Mouse (Mus musculus) midbrain, embryonic 10.5 days (tissue): ENCODE measurements around the gene Epha3. TPM values are rescaled to one million over a fixed set of nuclear protein-coding genes. Genes with fewer than 3 reads are reported as not detected.

ENCODE experiments used
- DNase-seq: peaks from one replicate; pipeline ENCODE4 v3.0.0-alpha.2; 2017; ENCODE audit warnings: low spot score
- H3K27ac ChIP-seq: fragments of 300-500 bp; sonication (generic); replicated peaks from 2 replicates; pipeline ENCODE4 v1.5.1; 2016; ENCODE audit warnings: mild to moderate bottlenecking
- H3K27me3 ChIP-seq: fragments of 300-500 bp; sonication (generic); 2 replicates; pipeline ENCODE4 v1.6.1; 2016; ENCODE audit warnings: low read depth, mild to moderate bottlenecking; ENCODE audit not compliant: poor library complexity, severe bottlenecking
- H3K36me3 ChIP-seq: fragments of 300-500 bp; sonication (generic); 2 replicates; pipeline ENCODE4 v1.6.1; 2016; ENCODE audit warnings: mild to moderate bottlenecking, moderate library complexity
- H3K4me1 ChIP-seq: fragments of 300-500 bp; sonication (generic); 2 replicates; pipeline ENCODE4 v1.6.1; 2016
- H3K4me3 ChIP-seq: fragments of 300-500 bp; sonication (generic); 2 replicates; pipeline ENCODE4 v1.5.1; 2016; ENCODE audit warnings: mild to moderate bottlenecking, moderate library complexity
- H3K9me3 ChIP-seq: fragments of 300-500 bp; sonication (generic); replicated peaks from 2 replicates; pipeline ENCODE4 v1.6.1; 2016; ENCODE audit warnings: mild to moderate bottlenecking
- WGBS: fragments of 180-500 bp; shearing (Covaris S2); methylation state at CpG from one replicate; pipeline ENCODE4 v1.1.7; 2016; 5-methylcytosine and 5-hydroxymethylcytosine counted together
- polyA plus RNA-seq: library from polyadenylated mRNA; unstranded; fragments of >200 nt; fragmentation: Nextera tagmentation; extraction: Ambion mirVana; gene quantifications from 2 replicates; pipeline ENCODE4 v1.2.1, GENCODE M21; 2016

Gene Epha3
- polyA plus RNA-seq, 1 experiment from 2014 or later: 26.7 TPM

DNA sequence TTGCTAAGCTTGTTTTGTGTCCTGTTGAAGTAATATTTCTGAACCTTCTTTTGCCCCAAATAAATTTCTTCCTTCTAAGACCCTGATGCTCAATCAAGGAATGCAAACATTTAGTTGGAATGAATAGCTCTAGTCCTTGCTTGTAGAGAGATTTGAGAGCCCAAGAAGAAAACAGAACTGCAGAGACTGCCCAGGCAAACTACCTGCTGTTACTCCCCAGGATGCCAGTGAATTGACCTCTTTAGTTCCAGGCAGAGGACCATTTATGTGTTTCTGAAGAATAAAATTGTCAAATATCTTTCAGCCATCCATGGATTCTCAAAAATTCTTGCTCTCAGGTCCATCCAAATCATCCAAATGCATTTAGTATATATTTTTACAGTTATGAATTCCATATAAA, 238.7 kb downstream of the Epha3 start:
- Histone ChIP-seq H3K4me1 (peaks cover 4% of the 10 kb centered on the region; the same call in 1 of the 2 replicates), H3K9me3 (no peaks in the 10 kb centered on the region), H3K27ac (no peak overlapping the region), H3K4me3 (no peak overlapping the region), H3K36me3 (no peaks in the 10 kb centered on the region), H3K27me3 (no peaks in the 10 kb centered on the region)
- no peak for DNase-seq

DNA sequence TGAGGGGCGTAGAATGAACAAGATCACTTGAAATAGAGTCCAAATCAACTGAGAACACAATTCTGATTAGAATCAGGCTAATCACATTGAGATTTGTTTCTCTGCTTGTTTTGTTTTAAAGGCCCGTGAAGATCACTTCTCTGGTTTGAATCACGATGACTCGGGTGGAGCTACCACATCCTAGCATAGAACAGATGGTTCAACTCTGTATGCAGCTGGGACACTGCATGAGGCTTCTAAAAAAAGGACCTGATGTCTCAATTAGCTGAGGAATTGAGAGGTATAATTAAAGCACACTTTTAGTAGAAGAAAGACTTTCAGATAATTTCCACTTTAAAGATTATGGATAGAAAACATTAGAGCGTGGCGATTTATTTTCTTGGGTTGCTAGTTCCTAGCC, 242.1 kb downstream of the Epha3 start:
- H3K36me3 ChIP-seq: no peaks in the 10 kb centered on the region
- H3K4me3 ChIP-seq: no peak overlapping the region
- peaks cover 4% of the 10 kb centered on the region; the same call in 1 of the 2 replicates for H3K4me1 ChIP-seq
- 84% methylated on average over 6 of the region's 6 CpGs for WGBS
- no peak overlapping the region for H3K27ac ChIP-seq
- H3K9me3 ChIP-seq: no peaks in the 10 kb centered on the region
- DNase-seq: no peak
- H3K27me3 ChIP-seq: no peaks in the 10 kb centered on the region

DNA sequence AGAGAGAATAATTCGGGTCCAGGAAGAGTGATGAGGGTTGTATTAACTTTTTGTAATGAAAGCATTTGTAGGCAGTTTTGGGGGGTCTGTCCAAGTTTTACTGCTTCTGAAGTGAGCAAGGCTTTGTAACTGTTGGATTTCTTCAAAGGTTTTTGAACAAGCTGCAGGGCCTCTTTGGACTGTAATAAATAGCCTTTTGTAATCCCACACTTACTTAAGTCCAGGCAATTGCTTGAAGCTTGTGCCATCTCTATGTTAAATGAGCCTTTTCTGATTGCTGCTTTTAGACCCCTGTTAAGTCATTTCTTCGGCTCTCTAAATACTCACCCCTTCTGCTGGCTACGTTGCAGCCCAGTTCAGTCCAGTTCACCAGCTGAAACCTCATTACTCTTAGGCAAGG, 248.6 kb downstream of the Epha3 start:
- H3K4me1 ChIP-seq: no peaks in the 10 kb centered on the region
- no peak overlapping the region for H3K27ac ChIP-seq
- no peak overlapping the region for H3K4me3 ChIP-seq
- DNase-seq: no peak
- H3K36me3 ChIP-seq: no peaks in the 10 kb centered on the region
- H3K27me3 ChIP-seq: no peaks in the 10 kb centered on the region
- no peaks in the 10 kb centered on the region for H3K9me3 ChIP-seq
- 58% methylated on average over 3 of the region's 3 CpGs for WGBS

DNA sequence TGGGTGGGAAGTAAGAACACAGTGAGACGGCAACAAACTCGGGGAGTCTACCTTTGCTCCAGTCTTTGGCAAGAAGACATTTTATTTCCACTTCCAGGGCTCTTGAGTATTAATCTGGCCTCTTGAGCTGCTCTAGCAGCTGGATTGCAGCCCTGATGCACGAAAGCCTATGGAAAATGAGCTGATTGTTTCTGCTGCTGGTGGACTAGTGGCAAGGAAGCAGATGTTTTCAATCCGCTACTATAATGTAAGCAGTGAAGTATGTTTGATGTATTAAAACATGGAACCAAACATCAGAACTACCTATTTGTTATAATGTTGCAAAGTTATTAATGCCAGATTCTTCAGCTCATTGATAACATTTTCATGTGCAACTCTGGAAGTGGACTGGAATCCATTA, 251.0 kb downstream of the Epha3 start:
- DNase-seq: no peak
- Histone ChIP-seq H3K36me3 (no peaks in the 10 kb centered on the region), H3K9me3 (no peaks in the 10 kb centered on the region), H3K4me3 (no peak overlapping the region), H3K27me3 (no peaks in the 10 kb centered on the region), H3K4me1 (no peaks in the 10 kb centered on the region), H3K27ac (no peak overlapping the region)
- 86% methylated on average over 4 of the region's 4 CpGs for WGBS

DNA sequence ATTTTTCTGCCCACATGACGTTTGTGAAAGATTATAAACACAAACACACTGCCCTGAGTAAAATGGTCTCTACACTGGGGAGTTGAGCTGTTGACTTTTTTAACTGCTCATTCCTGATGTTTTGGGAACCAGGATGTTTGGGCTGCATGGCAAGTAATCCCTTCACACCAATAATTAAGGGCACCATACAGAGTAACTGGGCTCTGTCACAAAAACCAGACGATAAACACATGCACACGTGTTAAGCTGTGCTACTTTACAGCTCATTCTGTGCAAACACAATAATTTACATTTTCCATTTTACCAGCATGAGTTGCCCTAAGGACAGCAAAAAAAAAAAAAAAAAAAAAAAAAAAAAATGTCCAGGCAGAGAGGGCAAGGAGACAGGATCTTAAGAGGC, 263.7 kb downstream of the Epha3 start:
- H3K36me3 ChIP-seq: no peaks in the 10 kb centered on the region
- no peak overlapping the region for H3K27ac ChIP-seq
- H3K4me3 ChIP-seq: no peak overlapping the region
- no peaks in the 10 kb centered on the region for H3K27me3 ChIP-seq
- WGBS: 53% methylated on average over 3 of the region's 3 CpGs
- no peaks in the 10 kb centered on the region for H3K4me1 ChIP-seq
- no peak for DNase-seq
- H3K9me3 ChIP-seq: no peaks in the 10 kb centered on the region

DNA sequence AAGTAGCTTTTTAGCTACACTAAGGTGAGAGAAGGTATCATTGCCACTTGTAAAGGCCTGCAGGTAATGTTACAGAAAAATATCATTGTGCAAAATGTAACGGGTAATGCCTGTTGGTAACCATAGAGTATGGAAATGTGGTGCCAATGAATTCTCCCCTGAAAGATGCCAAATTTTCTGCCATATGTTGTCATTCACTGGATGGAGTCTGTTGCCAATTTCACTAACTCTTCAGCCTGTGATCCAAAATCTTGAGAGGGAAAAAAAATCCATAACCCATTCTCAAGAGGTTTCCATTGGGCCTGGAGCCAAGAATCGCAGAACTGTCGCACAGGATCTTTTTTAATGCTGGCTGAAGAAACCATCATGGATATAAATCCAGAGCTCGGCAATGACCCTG, 269.3 kb downstream of the Epha3 start:
- H3K4me1 ChIP-seq: no peaks in the 10 kb centered on the region
- no peak overlapping the region for H3K4me3 ChIP-seq
- no peaks in the 10 kb centered on the region for H3K9me3 ChIP-seq
- no peaks in the 10 kb centered on the region for H3K27me3 ChIP-seq
- 92% methylated on average over 4 of the region's 4 CpGs for WGBS
- DNase-seq: no peak
- no peaks in the 10 kb centered on the region for H3K36me3 ChIP-seq
- no peak overlapping the region for H3K27ac ChIP-seq

DNA sequence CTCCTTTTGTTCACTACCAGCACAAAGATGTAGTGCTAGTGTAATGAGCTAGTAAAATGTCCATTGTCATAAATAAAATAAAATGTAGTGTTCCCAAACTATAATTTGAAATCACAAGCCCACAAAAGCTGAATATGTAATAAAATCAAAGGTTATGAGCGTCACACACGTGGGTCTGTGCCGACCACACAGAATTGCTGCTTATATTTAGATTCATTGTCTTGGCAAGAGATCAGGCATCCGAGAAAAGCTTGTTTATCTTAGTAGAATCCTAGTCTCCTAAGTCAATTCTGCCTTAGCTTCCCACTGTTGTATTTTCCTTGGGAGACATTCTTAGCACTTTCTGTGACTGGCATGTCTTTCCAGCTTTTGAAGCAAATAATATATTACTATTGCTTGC, 294.2 kb downstream of the Epha3 start:
- Histone ChIP-seq H3K4me1 (no peaks in the 10 kb centered on the region), H3K4me3 (no peak overlapping the region), H3K27me3 (no peaks in the 10 kb centered on the region), H3K9me3 (no peaks in the 10 kb centered on the region), H3K36me3 (no peaks in the 10 kb centered on the region), H3K27ac (no peak overlapping the region)
- no peak for DNase-seq
- 72% methylated on average over 4 of the region's 4 CpGs for WGBS

DNA sequence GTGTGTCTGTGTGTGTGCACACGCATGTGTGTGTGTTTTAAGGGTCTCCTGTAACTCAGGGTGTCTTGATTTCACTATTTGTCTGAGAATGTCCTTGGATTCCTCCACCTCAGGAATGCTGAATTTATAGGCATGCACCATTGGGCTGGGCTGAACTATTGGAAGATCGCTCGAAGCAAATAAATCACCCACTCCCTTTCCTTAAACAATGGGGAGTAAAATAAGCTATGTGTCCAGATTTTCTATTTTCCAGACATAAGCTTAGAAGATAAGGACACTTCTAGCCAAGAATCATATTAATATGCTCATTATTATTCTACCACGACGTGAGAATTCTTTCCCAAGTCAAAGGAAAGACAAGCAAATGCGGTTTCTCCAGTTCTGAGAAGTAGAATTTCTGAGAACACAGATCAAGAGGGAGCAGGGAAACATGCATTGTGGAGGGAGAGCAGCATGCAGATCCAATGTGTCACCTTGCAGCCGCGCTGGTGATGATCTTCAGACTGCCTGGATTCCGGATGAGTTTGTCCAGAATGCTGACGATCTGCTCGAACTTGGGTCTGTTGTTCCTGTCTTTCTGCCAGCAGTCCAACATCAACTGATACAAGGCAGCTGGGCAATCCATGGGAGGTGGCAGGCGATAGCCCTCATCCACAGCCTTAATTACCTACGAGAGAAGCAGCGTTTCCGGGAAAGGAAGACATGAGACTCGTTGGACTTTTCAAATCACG, 297.7 kb downstream of the Epha3 start:
- Histone ChIP-seq H3K9me3 (no peaks in the 10 kb centered on the region), H3K27ac (no peak overlapping the region), H3K4me1 (no peaks in the 10 kb centered on the region), H3K27me3 (no peaks in the 10 kb centered on the region), H3K4me3 (no peak overlapping the region), H3K36me3 (no peaks in the 10 kb centered on the region)
- WGBS: 92% methylated on average over 17 of the region's 17 CpGs
- DNase-seq: no peak

DNA sequence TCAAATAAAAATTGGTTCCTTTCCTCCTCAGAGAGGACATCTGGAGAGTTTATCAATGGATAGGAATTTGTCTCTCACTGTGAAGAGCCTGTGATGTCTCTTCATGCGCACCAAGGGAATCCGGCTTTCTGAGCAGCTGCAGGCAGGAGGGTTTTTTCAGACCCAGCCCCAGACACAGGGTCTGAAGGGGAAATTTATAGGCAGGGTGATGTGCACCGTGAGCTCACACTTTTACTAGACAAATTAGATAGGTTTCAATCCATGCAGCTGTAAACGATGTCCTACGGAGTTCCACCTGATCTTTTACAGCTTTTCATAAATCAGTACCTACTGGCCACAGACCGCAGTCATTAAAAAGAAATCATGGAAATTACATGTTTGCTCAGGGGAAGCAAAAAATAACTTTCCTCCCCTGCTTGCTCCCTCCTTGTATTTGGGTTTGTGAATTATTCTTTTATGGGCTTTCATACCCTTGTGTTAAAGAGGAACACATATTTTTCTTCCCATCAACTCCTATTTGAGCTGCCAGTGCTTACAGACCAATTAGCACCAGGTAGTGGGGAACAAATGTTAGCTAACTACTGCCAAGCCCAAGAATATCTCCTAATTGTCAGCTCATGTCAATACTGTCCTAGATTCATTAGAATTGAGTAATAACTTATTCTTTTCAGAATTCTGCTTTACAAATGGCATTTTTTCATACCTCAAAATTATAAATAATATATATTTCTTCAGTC, 307.4 kb downstream of the Epha3 start:
- Histone ChIP-seq H3K9me3 (no peaks in the 10 kb centered on the region), H3K27ac (no peak overlapping the region), H3K4me3 (no peak overlapping the region), H3K36me3 (no peaks in the 10 kb centered on the region), H3K27me3 (no peaks in the 10 kb centered on the region), H3K4me1 (no peaks in the 10 kb centered on the region; the same call in 1 of the 2 replicates)
- no peak for DNase-seq
- WGBS: 62% methylated on average over 6 of the region's 6 CpGs

DNA sequence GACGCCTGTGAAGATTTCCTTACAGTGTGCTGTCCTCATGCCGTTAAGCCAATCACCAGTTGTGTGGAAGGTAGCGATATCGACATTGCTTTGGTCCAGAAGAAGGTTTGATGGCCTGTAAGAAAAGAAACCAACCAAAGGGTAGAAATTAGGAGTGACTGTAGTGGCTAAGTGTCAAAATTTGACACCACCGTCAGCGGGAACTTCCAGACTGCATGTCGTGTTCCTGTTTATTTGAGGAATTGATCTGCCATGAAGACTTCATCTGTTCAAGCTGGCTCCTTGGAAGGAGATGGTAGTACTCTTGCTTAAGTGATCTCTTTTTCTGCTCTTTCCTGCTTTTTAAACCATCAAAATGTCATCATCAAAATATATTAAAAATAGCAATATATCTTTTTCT, 311.4 kb downstream of the Epha3 start:
- no peak for DNase-seq
- H3K9me3 ChIP-seq: no peaks in the 10 kb centered on the region
- WGBS: 91% methylated on average over 7 of the region's 7 CpGs

DNA sequence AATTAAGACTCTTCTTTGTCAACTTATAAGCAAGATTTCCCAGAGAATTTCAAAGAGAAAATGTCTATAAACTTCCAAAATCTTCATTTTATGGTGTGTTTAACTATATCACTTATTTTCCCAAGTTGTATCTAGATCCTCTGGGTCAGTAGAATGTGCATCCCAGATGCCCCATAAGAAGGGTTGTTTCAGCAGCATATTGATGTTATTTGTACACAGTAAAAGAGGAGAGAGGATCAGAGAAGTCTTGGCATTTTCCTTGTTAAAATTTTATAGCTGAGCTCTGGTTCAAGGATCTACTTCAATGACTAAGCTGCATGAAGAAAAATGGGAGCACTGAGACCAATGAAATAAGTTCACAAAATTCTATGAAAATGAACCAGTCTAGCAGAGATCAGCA, 324.5 kb downstream of the Epha3 start:
- H3K27me3 ChIP-seq: no peaks in the 10 kb centered on the region
- no peak for DNase-seq
- H3K4me3 ChIP-seq: no peak overlapping the region
- H3K4me1 ChIP-seq: no peaks in the 10 kb centered on the region
- no peaks in the 10 kb centered on the region for H3K9me3 ChIP-seq
- no peak overlapping the region for H3K27ac ChIP-seq
- H3K36me3 ChIP-seq: no peaks in the 10 kb centered on the region

More for the DNA sequence above, 311.4 kb downstream of the Epha3 start:
- H3K4me1 ChIP-seq: no peaks in the 10 kb centered on the region; the same call in 1 of the 2 replicates
- no peak overlapping the region for H3K27ac ChIP-seq
- H3K36me3 ChIP-seq: no peaks in the 10 kb centered on the region
- H3K27me3 ChIP-seq: no peaks in the 10 kb centered on the region
- H3K4me3 ChIP-seq: no peak overlapping the region

DNA sequence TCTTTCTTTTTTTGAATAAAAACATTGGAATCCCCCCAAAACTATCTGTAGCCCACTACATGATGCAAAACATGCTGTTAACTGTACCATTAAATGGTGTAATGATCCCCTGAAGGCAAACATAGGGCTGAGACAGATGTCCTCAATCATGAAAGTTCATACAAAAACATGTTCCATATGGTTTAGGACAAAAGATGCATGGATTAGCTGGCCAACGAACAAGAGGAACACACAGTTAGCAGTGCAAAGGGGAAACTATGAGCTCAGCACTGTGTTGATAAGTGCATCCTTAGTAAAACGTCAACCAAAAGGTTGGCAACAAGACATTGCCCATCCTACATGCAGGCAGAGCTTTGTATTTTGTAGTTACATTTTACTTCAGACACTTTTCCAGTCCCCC, 335.2 kb downstream of the Epha3 start:
- no peak for DNase-seq
- Histone ChIP-seq H3K27me3 (no peaks in the 10 kb centered on the region), H3K4me3 (no peak overlapping the region), H3K27ac (no peak overlapping the region), H3K4me1 (no peaks in the 10 kb centered on the region), H3K36me3 (no peaks in the 10 kb centered on the region), H3K9me3 (no peaks in the 10 kb centered on the region)
- WGBS: 70% methylated on average over 2 of the region's 2 CpGs

DNA sequence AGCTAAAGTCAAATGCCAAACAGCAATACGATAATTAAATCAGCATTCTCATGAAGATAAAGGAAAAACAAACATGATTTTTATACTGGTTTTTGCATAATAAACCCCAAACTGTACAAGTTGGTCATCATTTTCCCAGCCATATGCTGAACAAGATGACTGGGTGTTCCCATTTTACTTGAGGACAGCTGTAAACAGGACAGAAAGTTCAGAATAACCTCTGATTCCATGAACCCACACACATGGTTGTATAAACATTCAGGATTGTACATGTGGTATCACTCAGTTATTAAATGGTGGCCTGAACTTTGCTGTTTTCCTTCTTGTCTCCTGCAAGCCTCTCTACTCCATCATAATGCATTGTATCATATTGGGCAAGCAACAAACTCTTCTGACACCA, 346.3 kb downstream of the Epha3 start:
- H3K27me3 ChIP-seq: no peaks in the 10 kb centered on the region
- WGBS: 95% methylated on average over 1 of the region's 1 CpGs
- H3K4me1 ChIP-seq: no peaks in the 10 kb centered on the region
- DNase-seq: no peak
- no peak overlapping the region for H3K4me3 ChIP-seq
- H3K9me3 ChIP-seq: no peaks in the 10 kb centered on the region
- H3K27ac ChIP-seq: no peak overlapping the region
- no peaks in the 10 kb centered on the region for H3K36me3 ChIP-seq
